Mouse (Mus musculus) intestine, embryonic 15.5 days (tissue): ENCODE measurements around the gene Eif4g1. TPM values are rescaled to one million over a fixed set of nuclear protein-coding genes. Genes with fewer than 3 reads are reported as not detected.

ENCODE experiments used
- ATAC-seq: fragments of 200-750 bp; cut with Nextera tagmentation; 2 replicates; pipeline ENCODE4 v1.8.0; 2017; ENCODE audit warnings: moderate TSS enrichment, moderate library complexity
- H3K27ac ChIP-seq: fragments of 300-500 bp; sonication (generic); 2 replicates; pipeline ENCODE4 v1.5.1; 2015; ENCODE audit warnings: mild to moderate bottlenecking, inconsistent platforms
- H3K27me3 ChIP-seq: fragments of 300-500 bp; sonication (generic); replicated peaks from 2 replicates; pipeline ENCODE4 v1.6.1; 2015; ENCODE audit warnings: inconsistent platforms
- H3K36me3 ChIP-seq: fragments of 300-500 bp; sonication (generic); 2 replicates; pipeline ENCODE4 v1.6.1; 2015; ENCODE audit warnings: inconsistent platforms
- H3K4me1 ChIP-seq: fragments of 300-500 bp; sonication (generic); replicated peaks from 2 replicates; pipeline ENCODE4 v1.6.1; 2015; ENCODE audit warnings: inconsistent platforms
- H3K4me2 ChIP-seq: fragments of 300-500 bp; sonication (generic); replicated peaks from 2 replicates; pipeline ENCODE4 v1.6.1; 2015; ENCODE audit warnings: mild to moderate bottlenecking, inconsistent platforms
- H3K4me3 ChIP-seq: fragments of 300-500 bp; sonication (generic); replicated peaks from 2 replicates; pipeline ENCODE4 v1.5.1; 2015; ENCODE audit warnings: inconsistent platforms
- H3K9ac ChIP-seq: fragments of 300-500 bp; sonication (generic); 2 replicates; pipeline ENCODE4 v1.6.1; 2015; ENCODE audit warnings: inconsistent platforms
- H3K9me3 ChIP-seq: fragments of 300-500 bp; sonication (generic); 2 replicates; pipeline ENCODE4 v1.6.1; 2016; ENCODE audit warnings: inconsistent platforms
- WGBS: fragments of 180-500 bp; shearing (Covaris S2); methylation state at CpG from one replicate; pipeline ENCODE4 v1.1.7; 2015; 5-methylcytosine and 5-hydroxymethylcytosine counted together
- polyA plus RNA-seq: library from polyadenylated mRNA; unstranded; fragments of >200 nt; fragmentation: Nextera tagmentation; extraction: Ambion mirVana; gene quantifications from 2 replicates; pipeline ENCODE4 v1.2.1, GENCODE M21; 2015

The Eif4g1 gene
- polyA plus RNA-seq, 1 experiment from 2014 or later = 183 TPM

DNA sequence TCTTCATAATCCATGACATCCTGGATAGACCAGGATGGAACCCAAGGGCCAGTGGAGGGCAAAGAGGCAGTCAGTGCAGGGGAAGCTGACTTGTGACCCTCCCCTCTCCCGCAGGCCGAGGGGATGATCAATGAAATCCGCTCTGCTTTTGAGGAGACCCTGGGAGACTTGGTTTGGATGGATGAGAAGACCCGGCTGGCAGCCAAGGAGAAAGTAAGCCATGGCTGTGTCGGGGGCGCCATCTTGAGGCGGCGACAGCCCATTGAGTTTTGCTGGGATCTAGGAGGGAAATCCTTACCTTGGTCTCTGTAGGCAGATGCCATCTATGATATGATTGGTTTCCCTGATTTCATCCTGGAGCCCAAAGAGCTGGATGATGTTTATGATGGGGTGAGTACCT lies 26.0 kb upstream of the Eif4g1 start:
- peak; percentile 63 for ATAC-seq
- Histone ChIP-seq H3K9ac (no peak overlapping the region), H3K4me2 (no peak overlapping the region), H3K4me3 (no peak overlapping the region), H3K4me1 (no peaks in the 10 kb centered on the region), H3K9me3 (no peaks in the 10 kb centered on the region), H3K36me3 (no peaks in the 10 kb centered on the region), H3K27ac (no peak overlapping the region), H3K27me3 (no peaks in the 10 kb centered on the region)
- 0% methylated on average over 8 of the region's 8 CpGs for WGBS

DNA sequence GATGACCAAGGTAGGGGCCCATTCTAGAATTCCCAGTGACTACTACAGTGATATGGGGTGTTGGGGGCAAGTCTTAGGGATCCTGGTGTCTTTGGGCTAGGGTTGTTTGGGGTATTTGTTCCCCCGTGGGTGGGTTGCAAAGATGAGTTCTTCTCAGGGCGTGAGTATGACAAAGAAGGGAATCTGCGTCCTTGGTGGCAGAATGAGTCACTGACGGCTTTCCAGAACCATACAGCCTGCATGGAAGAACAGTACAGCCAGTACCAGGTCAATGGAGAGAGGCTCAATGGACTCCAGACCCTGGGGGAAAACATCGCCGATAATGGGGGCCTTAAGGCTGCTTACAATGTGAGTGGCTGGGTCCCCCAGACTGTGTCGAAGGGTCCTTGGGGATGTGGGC lies 24.2 kb upstream of the Eif4g1 start:
- no peaks in the 10 kb centered on the region for H3K36me3 ChIP-seq
- no peaks in the 10 kb centered on the region for H3K4me1 ChIP-seq
- no peaks in the 10 kb centered on the region for H3K27me3 ChIP-seq
- H3K27ac ChIP-seq = no peak overlapping the region
- H3K9me3 ChIP-seq = no peaks in the 10 kb centered on the region
- H3K4me3 ChIP-seq = no peak overlapping the region
- H3K4me2 ChIP-seq = no peak overlapping the region
- no peak for ATAC-seq
- 85% methylated on average over 7 of the region's 7 CpGs for WGBS
- H3K9ac ChIP-seq = no peak overlapping the region

DNA sequence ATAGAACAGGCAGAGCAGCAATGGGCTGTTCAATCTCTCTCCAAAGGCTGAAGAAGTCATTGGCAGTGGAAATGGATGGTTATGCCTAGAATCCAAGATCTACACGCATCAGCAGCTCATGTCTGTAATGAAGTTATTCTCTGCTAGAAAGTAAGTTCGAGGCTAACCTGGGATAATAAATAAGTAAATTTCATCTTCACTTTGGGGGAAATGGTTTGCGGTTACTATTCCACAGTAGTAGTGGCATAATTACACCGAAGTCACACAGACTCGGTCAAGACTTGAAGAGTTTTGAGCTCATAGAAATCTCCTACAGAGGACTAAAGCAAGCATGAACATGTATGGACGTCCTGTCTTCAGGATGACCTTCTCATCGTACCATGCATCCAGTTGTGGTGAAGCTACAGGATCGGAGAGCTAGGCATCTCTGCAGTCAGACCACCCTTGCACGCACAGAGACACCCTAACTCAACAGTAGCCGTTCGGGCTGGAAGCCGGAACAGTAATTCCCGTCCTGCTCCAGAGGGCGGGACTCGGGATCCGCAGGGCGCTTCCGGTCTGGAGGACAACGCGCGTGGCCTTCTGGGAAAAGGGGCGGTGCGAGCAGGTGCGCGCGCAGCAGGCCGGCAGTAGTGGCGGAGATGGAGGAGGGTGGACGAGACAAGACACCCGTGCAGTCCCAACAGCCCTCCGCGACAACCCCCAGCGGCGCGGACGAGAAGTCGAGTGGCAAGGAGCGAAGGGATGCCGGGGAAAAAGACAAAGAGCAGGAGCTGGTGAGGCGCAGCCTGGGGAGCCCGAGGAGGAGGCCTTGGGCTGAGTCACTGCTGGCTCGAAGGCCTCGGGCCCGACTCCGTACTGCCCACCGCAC lies 16.8 kb upstream of the Eif4g1 start, which contains the start of gene Psmd2:
Gene Psmd2, plus strand, starts transcription at position 577 of the 871 bp plus-strand sequence.
- H3K27me3 ChIP-seq = no peaks in the 10 kb centered on the region
- ATAC-seq = peak; percentile 98
- WGBS = 2% methylated on average over 46 of the region's 46 CpGs
- peak within 1 kb of the TSS; percentile 72 for H3K27ac ChIP-seq
- H3K4me2 ChIP-seq = peak within 1 kb of the TSS; percentile 78
- peak within 1 kb of the TSS; percentile 70 for H3K4me3 ChIP-seq
- peak within 1 kb of the TSS; percentile 87 for H3K9ac ChIP-seq
- no peaks in the 10 kb centered on the region for H3K9me3 ChIP-seq
- H3K4me1 ChIP-seq = peaks cover 6% of the 10 kb centered on the region; the same call in 1 of the 2 replicates
- peaks cover 15% of the 10 kb centered on the region for H3K36me3 ChIP-seq

DNA sequence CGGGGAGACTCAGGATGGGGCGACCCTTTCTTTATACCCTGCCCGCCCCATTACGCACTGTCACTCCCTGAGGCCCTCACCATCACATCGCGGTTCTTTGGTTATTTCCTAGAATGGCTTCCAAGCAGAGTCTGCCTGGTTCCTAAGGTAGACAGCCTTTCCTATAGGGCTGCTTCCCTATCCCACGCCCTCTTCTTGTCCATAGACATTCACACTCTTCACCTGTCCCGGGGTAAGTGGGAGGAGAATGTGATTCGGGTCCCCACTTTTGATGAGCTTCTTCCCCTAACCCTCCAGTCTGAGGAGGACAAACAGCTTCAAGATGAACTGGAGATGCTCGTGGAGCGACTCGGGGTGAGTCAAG lies 16.2 kb upstream of the Eif4g1 start:
- ATAC-seq = 0 out of 2 replicates have a peak, but pooled peaks have one; percentile 1
- 8% methylated on average over 12 of the region's 12 CpGs for WGBS
- H3K27me3 ChIP-seq = no peaks in the 10 kb centered on the region
- H3K4me1 ChIP-seq = peaks cover 6% of the 10 kb centered on the region; the same call in 1 of the 2 replicates
- H3K9me3 ChIP-seq = no peaks in the 10 kb centered on the region
- H3K4me2 ChIP-seq = peak overlapping the region; percentile 78
- H3K9ac ChIP-seq = peak overlapping the region; percentile 87
- peak overlapping the region; percentile 70 for H3K4me3 ChIP-seq
- peaks cover 21% of the 10 kb centered on the region for H3K36me3 ChIP-seq
- H3K27ac ChIP-seq = no peak overlapping the region

DNA sequence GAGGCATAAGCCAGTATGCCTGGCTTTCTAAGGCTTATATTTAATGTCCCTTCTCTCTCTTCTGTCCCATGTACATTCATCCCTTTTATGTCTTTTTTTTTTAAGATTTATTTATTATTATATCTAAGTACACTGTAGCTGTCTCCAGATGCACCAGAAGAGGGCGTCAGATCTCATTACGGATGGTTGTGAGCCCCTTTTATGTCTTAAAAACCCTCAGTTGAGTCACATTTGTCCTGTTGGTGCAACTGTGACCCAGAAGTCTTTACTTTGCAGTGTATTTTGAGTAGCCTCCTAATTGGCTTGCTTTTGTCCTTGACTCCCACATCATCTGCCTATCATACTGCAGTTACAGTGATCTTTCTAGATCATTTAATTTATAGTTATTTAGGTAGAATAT lies 14.8 kb upstream of the Eif4g1 start:
- Histone ChIP-seq H3K9ac (no peak overlapping the region), H3K4me3 (no peak overlapping the region)
- no peak for ATAC-seq

DNA sequence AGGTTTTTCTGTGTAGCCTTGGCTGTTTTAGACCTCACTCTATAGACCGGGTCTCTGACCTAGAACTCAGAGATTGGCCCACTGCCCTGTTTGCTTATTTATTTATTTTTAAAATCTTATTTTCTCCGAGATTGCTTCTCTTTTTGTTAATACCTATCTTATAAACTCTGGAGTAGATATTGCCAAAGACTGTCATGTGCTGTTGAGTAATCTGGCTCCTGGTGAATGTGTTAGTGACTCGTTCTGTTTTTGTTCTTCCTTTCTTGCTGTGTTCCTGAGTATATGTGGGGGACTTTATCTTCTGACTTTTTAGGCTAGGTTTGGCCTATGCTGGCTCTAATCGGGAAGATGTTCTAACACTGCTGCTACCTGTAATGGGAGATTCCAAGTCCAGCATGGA lies 10.5 kb upstream of the Eif4g1 start:
- Histone ChIP-seq H3K9me3 (no peaks in the 10 kb centered on the region), H3K27me3 (no peaks in the 10 kb centered on the region), H3K4me3 (no peak overlapping the region), H3K36me3 (peaks cover 71% of the 10 kb centered on the region), H3K27ac (no peak overlapping the region), H3K4me2 (no peak overlapping the region), H3K9ac (no peak overlapping the region), H3K4me1 (peaks cover 2% of the 10 kb centered on the region; the same call in 1 of the 2 replicates)
- WGBS = 89% methylated on average over 4 of the region's 4 CpGs
- ATAC-seq = no peak

More for the DNA sequence above, 14.8 kb upstream of the Eif4g1 start:
- no peaks in the 10 kb centered on the region for H3K9me3 ChIP-seq
- WGBS = 65% methylated on average over 2 of the region's 2 CpGs
- H3K4me1 ChIP-seq = peaks cover 6% of the 10 kb centered on the region; the same call in 1 of the 2 replicates
- no peak overlapping the region for H3K4me2 ChIP-seq
- peaks cover 34% of the 10 kb centered on the region for H3K36me3 ChIP-seq
- no peak overlapping the region for H3K27ac ChIP-seq
- no peaks in the 10 kb centered on the region for H3K27me3 ChIP-seq

DNA sequence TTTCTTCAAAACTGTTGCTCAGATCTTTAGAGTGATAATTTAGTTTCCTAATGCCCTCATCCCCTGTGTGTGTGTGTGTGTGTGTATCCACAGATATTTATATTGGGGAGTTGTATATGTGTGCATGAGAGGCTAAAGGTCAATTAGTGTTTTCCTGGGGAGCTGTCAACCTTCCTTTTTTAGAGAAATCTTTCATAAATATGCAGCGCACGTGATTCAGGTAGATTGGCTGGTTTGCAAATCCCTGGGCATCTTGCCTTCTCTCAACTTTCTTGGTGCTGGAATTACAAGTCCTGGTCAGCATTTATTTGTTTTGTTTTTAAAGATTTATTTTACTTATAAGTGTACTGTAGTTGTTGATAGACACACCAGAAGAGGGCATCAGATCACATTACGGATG lies 2.2 kb downstream of the Eif4g1 start:
- no peak for ATAC-seq
- Histone ChIP-seq H3K4me1 (peaks cover 22% of the 10 kb centered on the region), H3K9me3 (no peaks in the 10 kb centered on the region), H3K27me3 (no peaks in the 10 kb centered on the region), H3K9ac (no peak overlapping the region), H3K36me3 (peaks cover 4% of the 10 kb centered on the region; the same call in 1 of the 2 replicates), H3K27ac (no peak overlapping the region), H3K4me3 (no peak overlapping the region), H3K4me2 (no peak overlapping the region)
- 82% methylated on average over 3 of the region's 3 CpGs for whole genome bisulfite sequencing

DNA sequence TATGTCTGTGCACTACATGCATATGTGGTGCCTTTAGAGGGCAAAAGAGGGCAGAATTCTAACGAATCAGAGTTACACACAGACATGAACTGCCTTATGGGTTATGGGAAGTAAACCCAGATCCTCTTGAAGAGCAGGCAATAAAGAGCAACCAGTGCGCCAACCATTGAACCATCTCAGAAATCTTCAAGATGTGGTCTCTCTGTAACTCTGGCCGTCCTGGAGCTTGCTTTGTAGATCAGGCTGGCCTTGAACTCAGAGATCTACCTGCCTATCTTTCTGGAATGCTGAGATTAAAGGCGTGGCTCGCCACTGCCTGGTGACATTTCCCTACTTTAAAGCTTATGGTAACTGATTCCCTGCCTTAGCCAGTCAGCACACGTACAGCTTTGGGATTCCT lies 3.8 kb downstream of the Eif4g1 start:
- Histone ChIP-seq H3K4me2 (peak overlapping the region; percentile 88), H3K4me3 (peak overlapping the region; percentile 86), H3K27ac (peak overlapping the region; percentile 44; the same call in 1 of the 2 replicates), H3K27me3 (no peaks in the 10 kb centered on the region), H3K9me3 (no peaks in the 10 kb centered on the region), H3K4me1 (peaks cover 26% of the 10 kb centered on the region), H3K36me3 (peaks cover 14% of the 10 kb centered on the region), H3K9ac (no peak overlapping the region)
- no peak for ATAC-seq
- WGBS = 26% methylated on average over 6 of the region's 6 CpGs

DNA sequence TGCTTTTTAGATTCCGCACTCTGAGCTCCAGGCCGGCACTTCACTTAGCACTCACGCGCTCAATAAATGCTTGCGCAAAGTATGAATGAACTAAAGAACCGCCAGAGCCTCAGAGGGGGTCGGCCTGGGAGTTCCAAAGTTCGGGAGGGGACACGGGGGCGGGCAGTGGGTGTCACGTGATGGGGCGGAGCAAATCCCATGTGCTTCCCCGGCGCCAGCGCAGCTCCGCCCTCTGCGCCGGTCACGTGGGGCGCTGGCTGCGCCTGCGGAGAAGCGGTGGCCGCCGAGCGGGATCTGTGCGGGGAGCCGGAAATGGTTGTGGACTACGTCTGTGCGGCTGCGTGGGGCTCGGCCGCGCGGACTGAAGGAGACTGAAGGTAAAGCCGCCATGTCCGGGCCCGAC lies 4.4 kb downstream of the Eif4g1 start:
- H3K9ac ChIP-seq = peak overlapping the region; percentile 89
- H3K9me3 ChIP-seq = no peaks in the 10 kb centered on the region
- H3K27me3 ChIP-seq = no peaks in the 10 kb centered on the region
- peak overlapping the region; percentile 94 for H3K27ac ChIP-seq
- H3K4me3 ChIP-seq = peak overlapping the region; percentile 86
- H3K36me3 ChIP-seq = peaks cover 17% of the 10 kb centered on the region
- H3K4me2 ChIP-seq = peak overlapping the region; percentile 88
- ATAC-seq = peak; percentile 96
- under 1% methylated on average over 38 of the region's 38 CpGs for WGBS
- H3K4me1 ChIP-seq = peaks cover 26% of the 10 kb centered on the region

DNA sequence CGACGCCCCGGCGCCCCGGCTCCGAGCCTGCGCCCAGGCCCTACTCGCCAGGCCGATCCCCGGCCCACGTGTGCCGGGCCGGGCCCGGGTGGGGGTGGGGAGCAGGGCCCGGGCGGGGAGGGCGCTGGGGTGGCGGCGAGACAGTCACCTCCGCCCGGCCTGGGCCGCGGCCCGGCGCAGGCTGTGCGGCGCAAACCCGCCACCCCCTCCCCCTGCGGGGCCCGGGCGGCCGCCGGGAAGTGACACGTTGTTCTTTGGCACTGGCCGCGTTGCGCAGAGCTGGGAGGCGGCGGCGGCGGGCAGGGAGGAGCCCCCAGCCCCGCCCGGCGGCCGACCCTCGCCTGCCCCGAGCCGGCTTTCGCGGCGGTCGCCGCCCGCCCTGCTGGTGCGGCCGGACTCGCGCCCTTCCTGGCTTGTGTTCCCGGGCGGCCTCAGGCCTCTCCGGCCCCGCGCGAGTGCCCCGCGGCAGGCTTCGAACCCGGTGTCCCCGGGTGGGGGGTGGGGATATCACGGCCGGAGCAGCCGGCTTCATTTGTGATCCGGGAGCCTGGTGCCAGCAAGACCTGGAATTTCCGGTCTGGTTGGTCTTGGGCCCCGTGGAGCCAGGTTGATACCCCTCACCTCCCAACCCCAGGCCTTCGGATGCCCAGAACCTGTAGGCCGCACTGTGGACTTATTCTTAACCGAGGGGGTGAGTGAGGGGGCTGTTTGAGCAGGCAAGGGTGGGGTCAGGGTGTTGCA lies 5.0 kb downstream of the Eif4g1 start:
- H3K4me1 ChIP-seq = peaks cover 26% of the 10 kb centered on the region
- H3K9ac ChIP-seq = peak overlapping the region; percentile 89
- peak; percentile 81 for ATAC-seq
- peak overlapping the region; percentile 86 for H3K4me3 ChIP-seq
- H3K9me3 ChIP-seq = no peaks in the 10 kb centered on the region
- H3K27me3 ChIP-seq = no peaks in the 10 kb centered on the region
- WGBS = under 1% methylated on average over 70 of the region's 78 CpGs
- H3K4me2 ChIP-seq = peak overlapping the region; percentile 88
- H3K36me3 ChIP-seq = peaks cover 23% of the 10 kb centered on the region
- H3K27ac ChIP-seq = peak overlapping the region; percentile 94

DNA sequence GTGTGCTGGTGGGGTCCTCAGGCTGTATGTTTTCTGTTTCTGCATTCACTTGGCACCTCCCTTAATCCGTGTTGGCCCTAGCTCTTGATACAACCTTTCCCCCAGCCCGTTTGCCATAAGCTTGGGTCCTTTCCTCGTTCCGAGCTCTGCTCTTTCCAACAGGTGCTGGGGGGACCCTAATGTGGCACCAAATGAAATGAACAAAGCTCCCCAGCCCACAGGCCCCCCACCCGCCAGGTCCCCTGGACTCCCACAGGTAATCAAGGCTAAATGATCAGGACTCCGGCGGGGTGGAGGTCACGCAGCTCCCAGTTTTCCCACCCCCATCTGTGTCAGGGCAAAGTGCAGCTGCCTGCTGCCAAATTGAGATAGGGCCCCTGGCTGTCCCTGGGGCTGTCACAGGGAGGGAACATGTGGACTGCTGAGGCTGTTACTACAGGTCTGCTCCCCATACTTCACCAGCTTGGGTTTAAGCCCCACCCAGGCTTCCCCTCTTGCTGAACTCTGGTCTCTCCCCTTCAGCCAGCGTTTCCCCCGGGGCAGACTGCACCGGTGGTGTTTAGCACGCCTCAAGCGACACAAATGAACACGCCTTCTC lies 5.7 kb downstream of the Eif4g1 start:
- Histone ChIP-seq H3K4me1 (peaks cover 26% of the 10 kb centered on the region), H3K4me3 (peak overlapping the region; percentile 86), H3K9me3 (no peaks in the 10 kb centered on the region), H3K27me3 (no peaks in the 10 kb centered on the region), H3K4me2 (peak overlapping the region; percentile 88), H3K9ac (peak overlapping the region; percentile 89), H3K36me3 (peaks cover 30% of the 10 kb centered on the region), H3K27ac (peak overlapping the region; percentile 94)
- WGBS = 6% methylated on average over 14 of the region's 14 CpGs
- peak; percentile 63 for ATAC-seq

DNA sequence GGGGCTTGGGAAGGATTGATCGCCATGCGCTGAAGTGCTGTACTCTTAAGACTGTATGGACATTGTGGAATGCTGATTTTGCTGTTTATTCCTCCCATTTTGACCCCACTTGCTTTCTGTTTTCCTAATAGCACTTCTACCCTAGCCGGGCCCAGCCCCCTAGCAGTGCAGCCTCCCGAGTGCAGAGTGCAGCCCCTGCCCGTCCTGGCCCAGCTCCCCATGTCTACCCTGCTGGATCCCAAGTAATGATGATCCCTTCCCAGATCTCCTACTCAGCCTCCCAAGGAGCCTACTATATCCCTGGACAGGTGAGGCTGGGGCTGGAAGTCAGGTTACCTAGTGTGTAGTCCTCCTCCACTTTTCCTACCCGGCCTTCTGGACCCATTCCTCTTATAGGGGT lies 7.1 kb downstream of the Eif4g1 start:
- H3K4me2 ChIP-seq = peak overlapping the region; percentile 88
- H3K27ac ChIP-seq = no peak overlapping the region
- peaks cover 40% of the 10 kb centered on the region for H3K36me3 ChIP-seq
- 86% methylated on average over 6 of the region's 6 CpGs for WGBS
- peaks cover 26% of the 10 kb centered on the region for H3K4me1 ChIP-seq
- H3K4me3 ChIP-seq = no peak overlapping the region
- no peaks in the 10 kb centered on the region for H3K9me3 ChIP-seq
- no peak overlapping the region for H3K9ac ChIP-seq
- ATAC-seq = no peak
- no peaks in the 10 kb centered on the region for H3K27me3 ChIP-seq
